Mouse (Mus musculus): ENCODE results near the gene Evc.

GRCm38 (mm10) chr5:37332066-37332465 lies 4.6 kb downstream of the Evc start:
- no peak for TF ChIP-seq POLR2A (IDR thresholded peaks at IDR 0.05; ENCODE audit: borderline replicate concordance, insufficient read depth, low read length)
- TF ChIP-seq CTCF (IDR thresholded peaks at IDR 0.05; ENCODE audit: borderline replicate concordance, insufficient read depth, low read depth, low read length), result no peak
